Mouse (Mus musculus): ENCODE measurements at regions not wholly inside any gene's neighbourhood (a gene's known extent, or its start where the extent isn't known, plus 50 kb on each side); places are given as distances from the start of the nearest gene placed in this dataset.

DNA sequence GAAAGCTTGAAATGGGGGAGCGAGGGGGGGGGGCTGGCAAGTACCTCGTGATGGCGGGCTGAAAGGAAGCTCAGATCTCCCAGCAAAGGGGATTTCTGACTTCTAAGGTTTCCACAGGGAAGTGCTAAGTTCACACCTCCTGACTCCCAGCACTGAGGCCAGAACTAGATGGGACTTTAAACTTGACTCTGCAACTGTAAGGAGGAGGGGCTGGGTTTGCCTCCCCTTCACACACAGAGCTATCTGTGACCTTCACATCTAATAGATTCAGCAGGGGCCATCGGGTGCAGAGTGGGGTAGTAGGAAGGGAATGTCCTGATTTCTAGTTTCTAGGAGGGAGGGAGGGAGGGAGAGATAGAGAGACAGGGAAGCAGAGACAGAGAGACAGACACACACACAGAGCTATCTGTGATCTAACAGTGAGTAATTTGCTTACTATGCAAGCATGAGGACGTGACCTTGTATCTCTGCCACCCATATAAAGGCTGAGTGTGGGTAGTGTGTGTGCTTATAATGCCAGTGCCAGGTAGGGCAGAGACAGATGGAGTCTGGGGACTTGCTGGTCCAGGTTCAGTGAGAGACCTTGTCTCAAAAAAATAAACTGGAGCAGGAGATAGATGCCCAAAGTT is 125.2 kb upstream of the Shb start:
- TF ChIP-seq CTCF (IDR thresholded peaks at IDR 0.05; ENCODE audit: low read depth) (no peak), EP300 (optimal IDR thresholded peaks at IDR 0.05) (no peak)

All from stomach, postnatal 0 days (tissue).